Mouse (Mus musculus): ENCODE measurements around the gene Snx14. TPM values are rescaled to one million over a fixed set of nuclear protein-coding genes. Genes with fewer than 3 reads are reported as not detected.

Snx14 gene
- polyA plus RNA-seq, 1 experiment from 2014 or later, result 20.7 TPM

DNA sequence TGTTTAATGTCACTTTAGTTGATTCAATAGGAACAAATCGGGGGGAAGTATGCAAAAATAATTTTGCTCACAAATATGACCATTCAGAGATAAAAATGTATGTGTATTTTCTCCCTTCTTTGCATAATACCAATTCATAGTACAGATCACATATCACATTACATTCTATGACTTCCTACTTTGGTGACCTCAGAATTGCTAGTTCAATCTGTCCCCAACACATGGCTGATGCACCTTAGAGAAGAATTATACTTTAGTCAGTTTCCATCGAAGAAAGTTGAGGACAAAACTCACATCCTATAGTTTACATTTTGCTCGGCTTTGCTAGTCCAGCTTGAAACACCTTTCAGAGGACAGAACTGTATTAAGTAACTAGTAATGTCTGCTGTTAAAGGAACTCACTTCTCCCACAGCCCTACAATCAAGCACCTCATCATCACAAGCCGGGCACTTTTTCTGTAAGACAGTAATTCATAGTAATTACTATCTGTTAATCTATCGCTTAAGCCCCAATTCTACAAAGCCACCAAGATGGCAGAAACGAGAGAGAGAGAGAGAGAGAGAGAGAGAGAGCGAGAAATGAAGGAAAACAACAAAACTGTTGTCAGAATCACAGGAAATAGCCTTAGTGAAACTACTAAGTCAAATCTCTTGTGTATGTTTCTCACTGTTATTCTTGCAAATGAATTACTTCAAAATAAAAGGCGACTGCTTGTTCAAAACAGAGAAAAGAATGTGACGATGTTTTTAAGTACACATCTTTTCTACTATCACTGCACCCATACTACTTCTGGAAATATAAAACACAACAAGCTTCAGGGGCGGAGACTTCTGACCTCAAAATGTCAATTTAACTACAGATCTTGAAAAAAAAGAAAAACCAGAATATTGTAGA is 1.2 kb downstream of the Snx14 start:
- Histone ChIP-seq H3K27me3 (ENCODE audit: low read depth, poor library complexity, severe bottlenecking) (no peaks in the 10 kb centered on the region), H3K9me3 (replicated peaks) (no peaks in the 10 kb centered on the region), H3K27ac (replicated peaks) (no peak overlapping the region), H3K36me3 (no peaks in the 10 kb centered on the region), H3K4me3 (peak overlapping the region; percentile 80), H3K4me1 (peaks cover 25% of the 10 kb centered on the region)
- DNase-seq (ENCODE audit: low spot score), result no peak
- 57% methylated on average over 10 of the region's 10 CpGs for WGBS

DNA sequence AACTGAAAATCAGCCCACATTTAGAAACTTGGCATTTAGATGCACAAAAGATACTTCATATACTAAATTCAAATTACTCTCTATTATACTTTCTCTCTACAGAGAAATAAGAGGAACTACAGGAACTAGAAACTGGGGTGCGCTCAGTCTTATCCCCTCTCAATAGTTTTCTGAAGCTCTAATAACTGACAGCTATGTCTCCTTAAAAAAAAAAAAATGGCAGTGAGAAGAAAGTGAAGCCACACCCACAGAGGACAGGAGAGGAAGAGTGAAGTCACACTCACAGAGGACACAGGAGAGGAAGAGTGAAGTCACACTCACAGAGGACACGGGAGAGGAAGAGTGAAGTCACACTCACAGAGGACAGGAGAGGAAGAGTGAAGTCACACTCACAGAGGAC is 14.4 kb downstream of the Snx14 start:
- no peaks in the 10 kb centered on the region for H3K27me3 ChIP-seq (ENCODE audit: low read depth, poor library complexity, severe bottlenecking)
- peaks cover 38% of the 10 kb centered on the region for H3K36me3 ChIP-seq
- WGBS, result 83% methylated on average over 2 of the region's 2 CpGs
- DNase-seq (ENCODE audit: low spot score), result no peak
- no peak overlapping the region for H3K27ac ChIP-seq (replicated peaks)
- no peaks in the 10 kb centered on the region; the same call in 1 of the 2 replicates for H3K9me3 ChIP-seq (replicated peaks)
- H3K4me3 ChIP-seq, result no peak overlapping the region
- H3K4me1 ChIP-seq, result no peaks in the 10 kb centered on the region

DNA sequence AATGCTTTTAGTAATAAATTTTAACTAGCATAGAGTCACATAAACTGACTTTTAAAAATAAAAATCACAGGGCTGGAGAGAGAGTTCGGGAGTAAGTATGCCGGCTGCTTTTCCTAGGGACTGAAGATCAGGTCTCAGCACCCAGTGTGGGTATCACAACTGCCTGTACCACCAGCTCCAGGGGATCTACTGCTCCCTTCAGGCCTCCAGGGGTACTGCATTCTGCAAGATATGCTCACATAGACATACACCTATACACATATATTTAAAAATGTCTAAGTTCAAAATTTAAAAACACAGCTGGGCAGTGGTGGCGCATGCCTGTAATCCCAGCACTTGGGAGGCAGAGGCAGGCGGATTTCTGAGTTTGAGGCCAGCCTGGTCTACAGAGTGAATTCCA is 16.3 kb downstream of the Snx14 start:
- H3K4me3 ChIP-seq, result no peak overlapping the region
- peaks cover 43% of the 10 kb centered on the region for H3K36me3 ChIP-seq
- WGBS, result 99% methylated on average over 4 of the region's 4 CpGs

DNA sequence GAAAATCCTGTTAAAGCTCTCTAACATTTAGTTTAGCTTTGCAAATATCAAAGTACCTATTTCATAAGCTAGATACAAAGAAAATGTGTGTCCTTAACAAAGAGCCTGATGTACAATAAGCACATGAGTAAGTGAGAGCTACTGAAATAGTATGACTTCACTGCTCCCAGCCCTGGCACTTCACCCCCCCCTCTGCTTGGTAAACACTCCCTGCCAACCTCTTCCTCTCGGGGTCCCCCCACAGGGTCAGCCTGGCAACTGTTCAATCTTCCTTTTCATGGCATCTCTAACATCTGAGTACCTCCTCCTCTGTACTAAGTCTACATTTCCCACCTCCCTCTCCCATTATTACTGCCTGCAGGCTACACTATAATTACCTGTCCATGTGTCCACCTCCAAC is 22.0 kb downstream of the Snx14 start:
- H3K27ac ChIP-seq (replicated peaks), result no peak overlapping the region

More for the DNA sequence above, 16.3 kb downstream of the Snx14 start:
- Histone ChIP-seq H3K4me1 (no peaks in the 10 kb centered on the region), H3K27ac (replicated peaks) (no peak overlapping the region), H3K27me3 (ENCODE audit: low read depth, poor library complexity, severe bottlenecking) (no peaks in the 10 kb centered on the region), H3K9me3 (replicated peaks) (no peaks in the 10 kb centered on the region; the same call in 1 of the 2 replicates)
- no peak for DNase-seq (ENCODE audit: low spot score)

DNA sequence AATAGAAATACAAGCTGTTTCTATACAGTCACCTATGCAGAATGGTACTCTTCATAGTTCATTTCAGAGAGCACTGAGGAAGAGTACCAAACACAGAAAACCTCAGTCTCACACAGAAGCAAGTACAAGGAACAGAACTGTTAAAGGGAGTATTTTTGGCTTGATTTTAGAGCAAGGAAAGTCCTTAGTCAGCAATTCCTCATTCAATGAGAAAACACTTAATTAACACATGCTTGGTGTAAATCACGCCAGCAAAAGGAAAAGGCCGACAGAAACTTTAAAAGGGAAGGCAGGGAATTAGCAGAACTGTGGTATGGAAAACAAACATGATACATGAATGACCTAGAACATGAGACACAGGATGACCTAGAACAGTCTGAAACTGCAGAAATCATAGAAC is 28.8 kb downstream of the Snx14 start:
- H3K27ac ChIP-seq (replicated peaks), result no peak overlapping the region
- no peaks in the 10 kb centered on the region for H3K9me3 ChIP-seq (replicated peaks)
- WGBS, result 88% methylated on average over 2 of the region's 2 CpGs
- H3K27me3 ChIP-seq (ENCODE audit: low read depth, poor library complexity, severe bottlenecking), result no peaks in the 10 kb centered on the region
- H3K4me3 ChIP-seq, result no peak overlapping the region
- peaks cover 21% of the 10 kb centered on the region for H3K36me3 ChIP-seq
- no peaks in the 10 kb centered on the region for H3K4me1 ChIP-seq
- no peak for DNase-seq (ENCODE audit: low spot score)

More for the DNA sequence above, 22.0 kb downstream of the Snx14 start:
- peaks cover 36% of the 10 kb centered on the region for H3K36me3 ChIP-seq
- H3K4me1 ChIP-seq, result no peaks in the 10 kb centered on the region
- no peaks in the 10 kb centered on the region for H3K9me3 ChIP-seq (replicated peaks)
- WGBS, result 75% methylated on average over 1 of the region's 1 CpGs
- no peak for DNase-seq (ENCODE audit: low spot score)
- H3K27me3 ChIP-seq (ENCODE audit: low read depth, poor library complexity, severe bottlenecking), result no peaks in the 10 kb centered on the region
- H3K4me3 ChIP-seq, result no peak overlapping the region

DNA sequence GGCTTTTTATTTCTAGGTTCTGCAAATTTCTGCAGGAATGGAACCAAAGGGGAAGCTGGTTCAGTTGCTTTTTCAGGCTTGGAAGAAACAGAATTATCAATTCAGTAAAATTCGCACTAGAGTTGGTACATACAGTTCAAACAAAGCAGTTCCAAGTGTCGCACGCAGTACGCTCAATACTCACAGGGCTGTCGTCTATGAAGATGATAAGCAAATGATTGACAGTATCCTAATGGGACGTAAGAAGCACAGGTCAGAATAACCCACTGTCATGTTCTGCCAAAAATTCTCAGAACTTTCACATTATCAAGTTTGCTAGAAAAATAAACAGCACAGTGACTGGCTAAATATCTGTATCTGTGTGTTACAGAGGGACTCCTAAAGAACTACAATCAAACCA is 34.2 kb downstream of the Snx14 start:
- WGBS, result 90% methylated on average over 6 of the region's 6 CpGs
- H3K4me3 ChIP-seq, result no peak overlapping the region

DNA sequence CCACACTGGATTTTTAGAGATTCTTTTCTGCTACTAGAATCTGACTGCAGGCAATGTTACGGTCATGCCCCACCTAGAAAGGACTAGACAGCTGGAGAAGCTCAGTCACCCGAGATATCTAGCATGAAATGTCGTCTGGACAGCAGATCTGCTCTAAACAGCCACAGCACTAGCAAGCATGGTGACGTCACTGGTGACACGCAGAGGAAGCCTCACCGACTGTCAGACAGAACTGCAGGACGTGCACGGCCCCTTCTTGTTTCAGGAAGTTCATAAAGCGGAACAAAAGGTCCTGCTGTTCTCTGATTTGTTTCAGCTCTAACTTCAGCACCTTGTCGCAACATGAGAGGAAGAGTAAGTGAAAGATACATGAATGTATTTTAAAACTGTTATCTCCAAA is 34.7 kb downstream of the Snx14 start:
- 87% methylated on average over 10 of the region's 10 CpGs for WGBS
- no peaks in the 10 kb centered on the region for H3K27me3 ChIP-seq (ENCODE audit: low read depth, poor library complexity, severe bottlenecking)
- H3K4me3 ChIP-seq, result no peak overlapping the region
- H3K27ac ChIP-seq (replicated peaks), result no peak overlapping the region
- peaks cover 28% of the 10 kb centered on the region for H3K36me3 ChIP-seq
- H3K9me3 ChIP-seq (replicated peaks), result no peaks in the 10 kb centered on the region
- H3K4me1 ChIP-seq, result no peaks in the 10 kb centered on the region
- no peak for DNase-seq (ENCODE audit: low spot score)

More for the DNA sequence above, 34.2 kb downstream of the Snx14 start:
- peaks cover 32% of the 10 kb centered on the region for H3K36me3 ChIP-seq
- no peak overlapping the region for H3K27ac ChIP-seq (replicated peaks)
- no peak for DNase-seq (ENCODE audit: low spot score)
- H3K4me1 ChIP-seq, result no peaks in the 10 kb centered on the region
- no peaks in the 10 kb centered on the region for H3K9me3 ChIP-seq (replicated peaks)
- no peaks in the 10 kb centered on the region for H3K27me3 ChIP-seq (ENCODE audit: low read depth, poor library complexity, severe bottlenecking)

DNA sequence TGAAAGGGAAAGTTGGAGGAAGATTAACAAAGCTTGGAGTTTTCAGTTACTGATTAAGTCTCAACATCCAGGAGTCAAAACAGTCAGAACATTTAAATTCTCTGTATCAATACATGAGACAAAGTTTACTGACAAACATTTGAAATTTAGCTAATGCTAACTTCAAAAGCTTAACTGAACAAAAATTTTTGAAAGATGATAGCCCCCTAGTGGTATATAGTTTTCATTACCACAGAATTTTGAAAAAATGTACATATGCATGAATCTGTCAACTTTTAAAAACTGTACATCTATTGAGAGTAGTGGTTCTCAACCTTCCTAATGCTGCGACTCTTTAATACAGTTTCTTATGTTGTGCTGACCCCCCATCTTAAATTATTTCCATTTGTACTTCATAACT is 40.3 kb downstream of the Snx14 start:
- WGBS, result 85% methylated on average over 1 of the region's 1 CpGs
- peaks cover 39% of the 10 kb centered on the region for H3K36me3 ChIP-seq
- no peak overlapping the region for H3K4me3 ChIP-seq
- H3K9me3 ChIP-seq (replicated peaks), result no peaks in the 10 kb centered on the region
- H3K27me3 ChIP-seq (ENCODE audit: low read depth, poor library complexity, severe bottlenecking), result no peaks in the 10 kb centered on the region
- H3K4me1 ChIP-seq, result no peaks in the 10 kb centered on the region
- DNase-seq (ENCODE audit: low spot score), result no peak
- no peak overlapping the region for H3K27ac ChIP-seq (replicated peaks)

DNA sequence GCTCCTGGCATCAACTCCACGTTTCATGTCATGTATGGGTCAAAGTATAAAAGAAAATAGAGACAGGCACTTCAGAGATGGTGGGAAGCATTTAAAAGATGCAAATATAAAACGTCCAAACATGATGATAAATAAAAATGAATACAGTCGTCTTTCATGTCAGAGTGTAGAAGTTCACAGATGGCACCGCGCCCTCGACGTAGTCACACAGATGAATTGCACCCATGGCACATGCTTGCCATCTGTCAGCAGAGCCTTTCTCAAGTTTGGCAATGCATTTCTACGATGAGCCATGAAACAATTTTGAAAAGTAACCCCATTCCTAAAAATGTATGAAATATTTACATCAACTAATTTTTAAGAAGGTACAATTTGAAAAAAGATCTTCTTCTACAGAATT is 43.9 kb downstream of the Snx14 start:
- Histone ChIP-seq H3K36me3 (peaks cover 38% of the 10 kb centered on the region), H3K27me3 (ENCODE audit: low read depth, poor library complexity, severe bottlenecking) (no peaks in the 10 kb centered on the region), H3K4me1 (no peaks in the 10 kb centered on the region), H3K4me3 (no peak overlapping the region), H3K9me3 (replicated peaks) (no peaks in the 10 kb centered on the region), H3K27ac (replicated peaks) (no peak overlapping the region)
- WGBS, result 94% methylated on average over 8 of the region's 8 CpGs
- no peak for DNase-seq (ENCODE audit: low spot score)

DNA sequence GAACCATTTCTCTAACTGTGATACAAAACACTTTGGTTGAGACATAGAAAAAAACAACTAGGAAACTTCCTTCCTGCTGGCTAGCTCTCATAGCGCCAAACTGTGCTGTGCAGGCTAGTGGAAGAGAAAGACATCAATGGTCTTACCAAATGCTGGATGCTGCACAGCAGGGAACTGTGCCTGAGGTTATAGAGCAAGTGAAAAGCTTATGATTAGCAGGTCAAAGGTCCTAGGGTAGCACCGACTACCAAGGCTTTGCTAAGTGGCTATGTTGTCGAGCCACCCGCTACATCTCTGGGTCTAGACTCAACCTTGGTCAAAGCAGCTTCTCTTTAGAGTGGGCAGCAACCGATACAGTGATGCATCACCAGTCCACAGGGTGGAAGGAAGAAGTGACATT is 49.9 kb downstream of the Snx14 start:
- Histone ChIP-seq H3K36me3 (peaks cover 23% of the 10 kb centered on the region), H3K9me3 (replicated peaks) (no peaks in the 10 kb centered on the region), H3K4me3 (no peak overlapping the region), H3K4me1 (no peaks in the 10 kb centered on the region), H3K27me3 (ENCODE audit: low read depth, poor library complexity, severe bottlenecking) (no peaks in the 10 kb centered on the region), H3K27ac (replicated peaks) (no peak overlapping the region)
- peak; percentile 13 for DNase-seq (ENCODE audit: low spot score)
- 46% methylated on average over 5 of the region's 5 CpGs for WGBS

DNA sequence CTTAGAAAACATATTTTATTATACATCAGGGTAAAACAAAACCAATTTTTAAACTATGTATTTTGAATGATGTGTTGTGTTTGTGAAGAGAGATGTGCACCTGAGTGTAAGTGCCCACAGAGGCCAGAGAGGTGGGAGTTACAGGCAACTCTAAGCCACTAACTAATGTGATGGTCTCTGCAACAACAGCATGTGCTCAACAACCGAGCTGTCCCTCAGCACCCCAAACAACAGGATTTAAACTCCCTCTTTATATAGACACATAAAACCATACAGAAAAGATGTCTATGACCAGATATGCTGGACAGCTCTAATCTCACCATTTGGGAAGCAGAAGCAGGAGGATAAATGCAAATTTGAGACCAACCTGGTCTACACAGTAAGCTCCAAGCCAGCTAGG is 58.2 kb downstream of the Snx14 start:
- DNase-seq (ENCODE audit: low spot score), result no peak
- no peak overlapping the region for H3K4me3 ChIP-seq
- H3K9me3 ChIP-seq (replicated peaks), result no peaks in the 10 kb centered on the region
- peaks cover 30% of the 10 kb centered on the region for H3K36me3 ChIP-seq
- 93% methylated on average over 1 of the region's 1 CpGs for WGBS
- H3K4me1 ChIP-seq, result no peaks in the 10 kb centered on the region
- no peak overlapping the region for H3K27ac ChIP-seq (replicated peaks)
- H3K27me3 ChIP-seq (ENCODE audit: low read depth, poor library complexity, severe bottlenecking), result no peaks in the 10 kb centered on the region

DNA sequence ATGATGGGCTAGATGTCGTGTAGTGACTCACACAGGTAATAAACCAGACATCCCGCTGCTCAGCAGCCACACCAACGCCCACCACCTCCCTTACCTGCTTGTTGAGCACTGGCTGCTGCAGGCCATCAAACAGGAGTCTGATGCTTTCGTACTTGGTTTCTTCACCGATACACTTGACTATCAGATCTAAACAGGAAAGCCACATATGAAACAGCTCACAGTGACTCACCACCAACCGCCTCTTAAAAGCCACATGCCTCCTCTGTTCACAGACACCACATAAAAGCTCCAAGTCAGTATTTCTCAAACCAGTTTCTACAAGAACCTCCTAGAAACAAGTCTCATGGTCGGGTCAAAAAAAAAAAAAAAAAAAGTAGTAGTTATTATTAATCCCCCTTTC is 58.7 kb downstream of the Snx14 start:
- no peak for DNase-seq (ENCODE audit: low spot score)
- no peak overlapping the region for H3K4me3 ChIP-seq
- no peak overlapping the region for H3K27ac ChIP-seq (replicated peaks)
- no peaks in the 10 kb centered on the region for H3K27me3 ChIP-seq (ENCODE audit: low read depth, poor library complexity, severe bottlenecking)
- no peaks in the 10 kb centered on the region for H3K9me3 ChIP-seq (replicated peaks)
- 82% methylated on average over 7 of the region's 7 CpGs for WGBS
- no peaks in the 10 kb centered on the region for H3K4me1 ChIP-seq
- H3K36me3 ChIP-seq, result peaks cover 30% of the 10 kb centered on the region

DNA sequence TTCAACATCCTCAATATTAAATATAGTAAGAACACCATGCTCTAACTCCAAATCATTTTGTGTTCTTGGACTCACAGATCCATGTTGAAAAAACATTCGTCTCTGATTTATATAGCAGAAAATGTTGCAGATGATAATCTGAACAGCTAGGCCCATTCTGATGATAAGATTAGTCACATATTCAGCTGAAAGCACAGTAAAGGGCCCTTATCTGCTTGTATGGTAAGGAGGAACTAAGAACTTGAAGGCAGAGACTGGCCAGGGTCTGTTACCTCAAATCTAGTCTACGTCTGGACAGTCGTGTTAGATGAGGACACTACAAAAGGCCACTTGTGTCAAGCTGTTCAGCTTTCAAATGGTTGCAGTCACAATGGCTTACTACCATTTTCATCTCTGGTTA is 59.7 kb downstream of the Snx14 start:
- peaks cover 33% of the 10 kb centered on the region for H3K36me3 ChIP-seq
- WGBS, result 88% methylated on average over 3 of the region's 3 CpGs
- H3K27me3 ChIP-seq (ENCODE audit: low read depth, poor library complexity, severe bottlenecking), result no peaks in the 10 kb centered on the region
- no peaks in the 10 kb centered on the region for H3K9me3 ChIP-seq (replicated peaks)
- no peak overlapping the region for H3K27ac ChIP-seq (replicated peaks)
- H3K4me3 ChIP-seq, result no peak overlapping the region
- no peaks in the 10 kb centered on the region for H3K4me1 ChIP-seq
- DNase-seq (ENCODE audit: low spot score), result no peak
